Mouse (Mus musculus) ES-CJ7 (cell line): Measurements from ENCODE around the gene Polr2j.

Source experiments
- DNase-seq: peaks from one replicate; pipeline ENCODE4 v3.0.0; 2011; ENCODE audit warnings: low read depth, low spot score

Polr2j gene

GRCm38 (mm10) chr5:136115891-136116783, at the start of gene Polr2j:
TSS of gene Polr2j (plus strand) at chr5:136116631.
- peak; percentile 97 for DNase-seq

GRCm38 (mm10) chr5:136069411-136069810, 47.0 kb upstream of the Polr2j start:
- DNase-seq: peak; percentile 75

GRCm38 (mm10) chr5:136073051-136073450, 43.4 kb upstream of the Polr2j start:
- peak; percentile 69 for DNase-seq

GRCm38 (mm10) chr5:136073526-136073925, 42.9 kb upstream of the Polr2j start:
- peak; percentile 77 for DNase-seq

GRCm38 (mm10) chr5:136075076-136075475, 41.4 kb upstream of the Polr2j start:
- no peak for DNase-seq

DNA sequence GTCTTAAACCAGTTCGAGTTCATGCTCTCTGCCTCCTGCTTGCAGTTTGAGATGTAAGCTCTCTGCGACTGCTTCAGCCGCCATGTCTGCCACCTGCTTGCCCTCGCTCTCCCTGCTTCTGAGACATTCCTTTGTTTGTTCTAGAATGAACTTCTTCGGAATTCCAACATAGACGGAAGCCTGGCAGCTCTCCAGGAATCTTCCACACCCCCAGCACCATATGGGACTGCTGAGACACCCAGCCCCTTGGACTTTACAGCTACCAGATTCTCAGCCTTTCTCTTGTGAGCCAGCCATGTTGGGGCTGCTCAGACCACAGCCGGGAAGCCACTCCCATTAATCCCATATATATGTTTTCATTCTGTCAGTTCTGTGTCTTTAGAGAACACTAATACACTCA, 40.1 kb upstream of the Polr2j start:
- peak; percentile 52 for DNase-seq

DNA sequence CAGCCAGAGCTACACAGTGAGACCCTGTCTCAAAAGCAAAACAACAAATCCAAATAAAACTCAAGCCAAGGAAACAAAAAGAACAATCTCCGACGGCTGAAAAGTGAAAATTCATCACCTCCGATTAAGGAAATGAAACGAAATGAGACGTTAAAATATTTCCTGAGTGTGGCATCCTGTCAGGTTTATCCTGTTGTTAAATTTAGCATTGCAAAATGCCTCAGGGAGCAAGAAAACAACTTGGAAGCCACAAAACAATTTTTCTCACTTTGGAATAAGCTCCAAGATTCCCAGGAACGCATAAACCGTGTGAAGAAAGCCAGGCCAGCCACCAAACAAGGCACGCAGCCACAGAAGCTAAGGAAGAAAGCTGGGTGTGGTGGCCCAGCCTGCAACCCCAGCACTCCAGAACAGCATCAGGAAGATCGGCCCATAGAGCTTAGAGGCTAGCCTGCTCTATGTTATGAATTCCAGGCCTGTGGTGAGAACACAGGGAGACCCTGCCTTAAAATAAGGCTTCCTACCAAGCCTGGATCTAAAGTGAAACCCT, 39.4 kb upstream of the Polr2j start:
- no peak for DNase-seq

DNA sequence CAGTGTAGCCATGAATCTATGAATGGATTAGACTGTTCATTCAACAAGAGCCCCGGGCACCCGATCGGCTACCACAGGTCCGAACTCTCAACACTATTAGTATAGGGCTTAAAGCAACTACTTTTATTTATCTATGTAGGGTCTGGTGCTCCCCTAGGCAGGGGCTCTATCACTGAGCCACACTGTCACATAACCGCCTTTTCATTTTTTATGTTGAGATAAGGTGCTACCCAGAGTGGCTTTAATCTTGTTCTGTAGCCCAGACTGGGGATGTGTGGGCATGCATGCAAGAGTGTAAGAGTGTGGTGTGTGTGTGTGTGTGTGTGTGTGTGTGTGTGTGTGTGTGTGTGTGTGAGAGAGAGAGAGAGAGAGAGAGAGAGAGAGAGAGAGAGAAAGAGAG, 38.3 kb upstream of the Polr2j start:
- DNase-seq: no peak

- DNase-seq: peak; percentile 71
These were observed 34.1 kb upstream of the Polr2j start for GRCm38 (mm10) chr5:136082345-136082744.

- DNase-seq: peak; percentile 93
These were observed 32.7 kb upstream of the Polr2j start, which contains the start of gene Rasa4 for GRCm38 (mm10) chr5:136083669-136084107. TSS of gene Rasa4 (plus strand) at chr5:136083916.

DNA sequence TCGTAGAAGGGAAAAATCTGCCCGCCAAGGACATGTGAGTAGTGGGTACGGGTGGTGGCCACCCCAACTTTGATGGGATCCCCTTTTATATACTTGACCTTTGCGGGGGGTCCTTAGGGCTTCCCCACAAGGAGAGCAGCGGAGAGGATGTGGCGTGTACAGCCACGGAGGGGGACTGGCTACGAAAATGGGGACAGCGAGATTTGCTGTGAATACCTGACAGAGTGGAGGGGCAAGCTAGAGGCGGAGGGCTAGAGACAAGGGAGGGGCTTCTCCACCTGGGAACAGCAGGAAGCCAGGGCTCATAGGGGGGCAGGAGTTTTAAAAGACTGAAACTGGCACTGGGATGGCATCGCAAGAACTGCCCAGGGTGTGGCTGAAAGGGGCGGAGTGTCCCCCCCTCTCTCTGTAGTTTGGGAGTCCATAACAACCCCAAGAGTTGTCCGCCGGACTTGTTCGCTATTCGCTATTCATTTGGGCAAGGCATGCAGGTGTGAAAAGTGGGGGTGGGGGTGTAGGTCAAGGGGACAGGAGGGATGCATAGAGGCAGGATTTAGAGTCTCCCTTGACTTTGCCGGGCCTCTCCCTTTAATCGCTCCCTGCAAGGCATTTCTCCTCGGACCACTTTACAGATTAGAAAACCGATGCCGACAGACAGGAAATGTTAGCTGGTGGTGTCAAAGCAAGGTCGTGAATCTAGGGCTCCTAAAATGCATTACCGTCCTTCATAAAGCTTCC, 32.1 kb upstream of the Polr2j start:
- peak; percentile 56 for DNase-seq

DNA sequence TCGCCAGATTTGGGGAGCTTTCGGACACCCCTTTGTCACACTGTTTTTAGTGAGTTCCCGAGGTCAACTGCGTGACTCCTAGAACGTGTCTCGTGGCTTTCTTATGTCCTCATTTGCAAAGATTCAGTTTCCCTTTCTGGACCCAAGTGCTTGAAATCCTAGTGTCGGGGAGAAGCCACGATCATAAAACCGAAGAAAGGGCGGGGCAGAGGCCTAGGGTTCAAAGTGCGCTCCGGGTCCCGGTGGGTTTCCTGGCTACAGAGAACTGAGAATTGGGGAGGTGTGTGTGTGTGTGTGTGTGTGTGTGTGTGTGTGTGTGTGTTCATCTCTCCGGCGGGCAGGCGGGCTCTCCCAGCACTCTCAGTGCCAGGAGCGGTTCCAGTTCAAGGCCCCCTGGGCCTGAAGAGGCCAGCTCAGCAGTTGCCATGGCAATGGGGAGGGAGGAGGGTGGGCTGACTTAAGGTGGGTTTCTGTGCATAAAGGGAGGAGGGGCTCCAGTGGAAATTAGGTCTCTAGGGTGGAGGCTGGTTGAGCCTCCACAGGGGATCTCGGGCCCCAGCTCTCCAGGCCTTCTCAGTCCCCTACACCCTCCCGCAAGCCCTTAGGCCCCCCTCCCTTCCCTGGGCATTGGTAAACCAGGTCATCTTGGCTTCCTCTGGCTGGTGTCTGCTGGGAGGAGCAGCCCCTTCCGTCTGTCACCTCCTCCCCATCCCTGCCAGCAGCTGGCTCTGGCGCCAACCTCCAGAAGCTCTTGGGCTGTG, 31.4 kb upstream of the Polr2j start:
- peak; percentile 68 for DNase-seq

GRCm38 (mm10) chr5:136086290-136086689, 30.1 kb upstream of the Polr2j start:
- no peak for DNase-seq

DNA sequence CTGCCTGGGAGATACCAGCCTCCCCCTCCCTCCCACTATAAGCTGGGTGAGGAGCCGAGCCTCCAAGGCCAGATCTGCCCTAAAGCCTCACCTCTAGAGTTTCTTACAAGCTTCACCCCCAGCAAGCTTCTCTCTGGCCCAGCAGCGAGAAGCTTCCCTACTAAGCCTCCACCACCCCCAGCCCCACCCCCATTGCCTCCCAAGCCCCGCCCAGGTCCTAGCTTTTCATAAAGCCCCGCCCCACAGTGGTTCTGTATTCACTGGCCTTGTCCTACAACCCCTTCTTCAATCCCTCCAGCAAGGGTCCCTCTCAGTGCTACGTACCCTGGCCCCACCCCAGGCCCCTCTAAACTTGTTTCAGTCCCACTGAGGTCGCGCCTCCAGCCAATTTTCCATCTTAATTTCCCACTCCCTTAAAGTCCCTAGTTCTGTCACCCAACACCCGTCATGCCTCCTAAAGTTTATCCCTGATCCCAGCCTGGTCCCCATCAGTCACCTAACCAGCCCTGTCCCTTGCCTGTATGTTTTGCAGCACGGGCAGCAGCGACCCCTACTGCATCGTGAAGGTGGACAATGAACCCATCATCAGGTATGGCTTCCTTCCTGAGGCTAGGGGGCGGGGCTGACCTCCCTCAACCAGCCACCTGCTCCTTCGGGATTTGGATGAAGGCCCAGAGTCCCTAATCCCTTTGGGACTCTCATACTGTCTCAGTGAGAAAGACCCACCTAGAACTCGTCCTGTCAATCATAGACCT, 27.4 kb upstream of the Polr2j start:
- peak; percentile 61 for DNase-seq

- DNase-seq: no peak
These were observed 24.5 kb upstream of the Polr2j start for GRCm38 (mm10) chr5:136091927-136092326.

DNA sequence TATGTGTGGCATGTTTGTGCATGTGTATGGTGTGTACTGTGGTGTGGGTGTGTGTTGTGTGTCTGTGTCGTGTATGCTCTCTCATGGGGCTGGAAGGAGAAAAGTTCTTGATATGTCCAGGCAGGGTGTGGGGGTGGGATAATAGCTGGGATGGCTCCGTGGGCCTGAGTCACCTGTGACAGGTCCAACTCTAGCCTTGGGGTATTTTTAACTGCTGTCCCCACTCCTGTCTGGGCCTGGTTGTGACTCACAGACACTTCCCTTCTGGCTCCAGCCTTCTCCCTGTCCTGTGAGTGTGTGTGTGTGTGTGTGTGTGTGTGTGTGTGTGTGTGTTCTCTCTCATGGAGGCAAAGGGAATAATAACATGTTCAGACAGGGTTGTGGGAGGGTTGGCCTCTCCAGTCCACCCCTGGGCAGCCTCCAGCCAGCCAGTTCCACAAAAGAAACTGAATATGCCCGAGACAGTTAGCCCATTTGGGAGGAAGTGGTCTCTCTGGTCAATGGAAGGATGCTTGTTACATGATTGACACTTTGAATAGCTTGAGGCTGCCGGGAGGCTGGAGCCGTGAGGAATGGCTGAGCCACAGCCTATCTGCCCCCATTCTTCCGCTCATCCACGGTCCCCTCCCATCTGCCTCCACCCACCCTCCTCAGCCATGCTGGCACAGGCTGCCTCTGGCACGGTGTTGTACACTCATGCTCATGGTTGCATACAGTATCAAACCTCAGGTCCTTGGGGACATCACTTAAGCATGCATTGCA, 22.0 kb upstream of the Polr2j start:
- DNase-seq: no peak

DNA sequence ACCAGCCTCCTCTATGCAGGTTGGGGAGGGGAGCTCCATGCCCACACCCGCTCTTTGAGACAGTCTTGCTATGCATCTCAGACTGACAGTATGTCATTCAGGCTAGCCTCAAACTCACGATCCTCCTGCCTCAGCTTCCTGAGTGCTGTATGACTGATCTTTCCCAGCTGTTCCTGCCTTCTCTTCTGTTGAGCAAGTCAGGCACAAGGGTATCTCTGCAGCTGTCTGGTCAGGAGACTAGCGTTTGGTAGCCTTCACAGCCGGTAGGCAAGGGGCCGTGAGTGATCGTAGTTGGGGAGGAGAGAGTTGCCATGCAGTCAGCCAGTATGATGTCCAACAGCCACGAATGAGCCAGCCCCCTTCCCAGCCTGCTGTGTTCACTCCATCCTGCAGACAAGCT, 21.3 kb upstream of the Polr2j start:
- no peak for DNase-seq

- no peak for DNase-seq
These were observed 17.9 kb upstream of the Polr2j start for GRCm38 (mm10) chr5:136098536-136098935.

DNA sequence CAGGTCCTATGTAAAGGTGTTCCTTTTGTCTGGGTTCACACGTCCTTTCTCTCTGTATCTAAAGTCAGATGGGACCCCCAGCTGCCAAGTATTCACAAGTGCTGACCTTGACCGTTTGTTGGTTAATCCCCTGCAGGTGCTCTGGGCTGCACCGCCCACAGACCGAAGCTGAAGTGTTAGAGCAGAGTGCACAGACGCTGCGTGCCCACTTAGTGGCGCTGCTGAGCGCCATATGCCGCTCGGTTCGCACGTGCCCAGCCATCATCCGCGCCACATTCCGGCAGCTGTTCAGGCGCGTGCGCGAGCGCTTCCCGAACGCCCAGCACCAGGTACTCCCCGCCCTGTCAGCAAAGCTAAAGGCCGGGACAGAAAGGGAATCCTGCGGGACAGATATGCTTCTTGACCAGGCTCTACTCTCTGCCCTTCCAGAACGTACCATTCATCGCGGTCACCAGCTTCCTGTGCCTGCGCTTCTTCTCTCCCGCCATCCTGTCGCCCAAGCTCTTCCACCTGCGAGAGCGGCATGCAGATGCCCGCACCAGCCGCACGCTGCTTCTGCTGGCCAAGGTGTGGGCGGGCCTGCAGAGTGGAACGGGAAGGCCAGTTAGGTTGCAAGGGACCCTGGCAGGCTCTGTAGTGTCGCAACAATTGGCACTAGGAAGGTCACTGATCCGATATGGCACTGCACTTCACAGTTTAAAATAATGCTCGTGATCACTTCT, 14.2 kb upstream of the Polr2j start:
- peak; percentile 98 for DNase-seq
